ENCODE assay signal across 28 mouse cellular contexts in genomic region chr14:16185246-16185645, GRCm38 (mm10).
"Had no signal": no experiment of that assay in that cellular context is flagged by ENCODE, and none has a peak within 500 bp of the region (broad histone marks: within the 10 kb centered on the region; RNA-seq: fewer than 3 reads in every experiment).

No protein-coding gene starts in this region.

- H3K36me3 ChIP-seq: limb, embryonic 10.5 days; limb, embryonic 12.5 days; limb, embryonic 13.5 days; limb, embryonic 15.5 days; liver, embryonic 12.5 days; liver, embryonic 13.5 days; liver, embryonic 15.5 days; lung, embryonic 15.5 days; midbrain, embryonic 10.5 days; midbrain, embryonic 12.5 days; midbrain, embryonic 13.5 days; midbrain, embryonic 15.5 days; neural tube, embryonic 12.5 days had no signal

- H3K27ac ChIP-seq: limb, embryonic 10.5 days; limb, embryonic 12.5 days; limb, embryonic 13.5 days; limb, embryonic 15.5 days; liver, embryonic 12.5 days; liver, embryonic 13.5 days; liver, embryonic 14.5 days; liver, embryonic 15.5 days; lung, embryonic 15.5 days; macrophage; midbrain, embryonic 10.5 days; midbrain, embryonic 12.5 days; midbrain, embryonic 13.5 days; midbrain, embryonic 15.5 days; neural tube, embryonic 12.5 days had no signal

- H3K9me3 ChIP-seq: limb, embryonic 10.5 days; limb, embryonic 12.5 days; limb, embryonic 13.5 days; limb, embryonic 15.5 days; liver, embryonic 12.5 days; liver, embryonic 13.5 days; liver, embryonic 15.5 days; lung, embryonic 15.5 days; megakaryocyte, embryonic 14.5 days; midbrain, embryonic 10.5 days; midbrain, embryonic 12.5 days; midbrain, embryonic 13.5 days; midbrain, embryonic 15.5 days; neural tube, embryonic 12.5 days had no signal

- H3K27me3 ChIP-seq: limb, embryonic 12.5 days; limb, embryonic 13.5 days; limb, embryonic 15.5 days; liver, embryonic 12.5 days; liver, embryonic 13.5 days; liver, embryonic 15.5 days; lung, embryonic 15.5 days; megakaryocyte, embryonic 14.5 days; midbrain, embryonic 12.5 days; midbrain, embryonic 13.5 days; midbrain, embryonic 15.5 days; neural tube, embryonic 12.5 days had no signal

- H3K4me1 ChIP-seq: limb, embryonic 10.5 days; limb, embryonic 12.5 days; limb, embryonic 13.5 days; limb, embryonic 15.5 days; liver, embryonic 12.5 days; liver, embryonic 13.5 days; liver, embryonic 15.5 days; lung, embryonic 15.5 days; megakaryocyte, embryonic 14.5 days; midbrain, embryonic 10.5 days; midbrain, embryonic 12.5 days; midbrain, embryonic 13.5 days; midbrain, embryonic 15.5 days; neural tube, embryonic 12.5 days had no signal

- H3K9ac ChIP-seq: limb, embryonic 12.5 days; limb, embryonic 13.5 days; limb, embryonic 15.5 days; liver, embryonic 12.5 days; liver, embryonic 13.5 days; liver, embryonic 14.5 days; liver, embryonic 15.5 days; liver, postnatal 0 days; lung, embryonic 14.5 days; lung, embryonic 15.5 days; midbrain, embryonic 12.5 days; midbrain, embryonic 13.5 days; midbrain, embryonic 15.5 days; neural tube, embryonic 12.5 days had no signal

- DNase-seq: left cerebral cortex, postnatal 4 days; liver; liver, embryonic 13.5 days; liver, postnatal 0 days; lung, adult 18-20 months; lung, adult 2 months; lung, embryonic 14.5 days; lung, postnatal 10 days; lung, postnatal 14 days; lung, postnatal 36 days; lung, postnatal 4 days; midbrain, embryonic 14.5 days had no signal

- H3K4me3 ChIP-seq: limb, embryonic 10.5 days; limb, embryonic 12.5 days; limb, embryonic 13.5 days; limb, embryonic 15.5 days; liver, embryonic 12.5 days; liver, embryonic 13.5 days; liver, embryonic 15.5 days; lung, embryonic 15.5 days; megakaryocyte, embryonic 14.5 days; midbrain, embryonic 10.5 days; midbrain, embryonic 12.5 days; midbrain, embryonic 13.5 days; midbrain, embryonic 15.5 days; myocyte; neural tube, embryonic 12.5 days had no signal
